Mouse (Mus musculus): ENCODE results near the gene H2-Aa.
A peak's percentile ranks its signal among the peaks of the same experiment; 100 is the strongest.

DNA sequence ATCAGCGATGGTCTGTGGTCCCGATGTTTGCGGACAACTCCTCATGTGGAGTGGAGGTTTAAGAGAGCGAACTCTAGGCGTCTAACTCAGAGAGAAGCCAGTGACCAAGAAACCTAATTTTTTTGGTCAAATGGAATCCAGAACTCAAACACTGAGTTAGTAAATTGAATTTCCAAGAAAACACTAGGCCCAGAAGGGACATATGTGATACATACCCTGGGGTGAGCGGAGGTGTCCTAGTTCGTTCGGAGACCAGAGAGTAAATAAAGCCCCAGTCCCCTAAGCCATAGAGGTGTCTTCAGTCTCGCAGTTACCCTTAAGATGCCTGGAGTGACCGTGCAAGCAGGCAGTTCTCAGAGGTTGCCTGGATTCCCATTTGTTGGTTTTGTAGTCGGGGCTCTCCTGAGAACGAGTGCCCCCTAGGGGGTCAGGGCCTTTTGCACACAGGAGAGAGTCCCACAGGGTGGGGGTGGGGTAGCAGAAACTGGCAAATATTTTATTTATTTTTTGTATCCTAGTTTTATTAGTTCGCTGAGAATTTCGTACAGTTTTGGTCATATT, 23.7 kb downstream of the H2-Aa start:
- TF ChIP-seq CTCF (IDR thresholded peaks at IDR 0.05), result peak; percentile 22; the same call in 1 of the 2 replicates
- TF ChIP-seq POLR2A (IDR thresholded peaks at IDR 0.05; ENCODE audit: insufficient read depth, low read depth, low read length), result no peak
- no peak for TF ChIP-seq EP300 (IDR thresholded peaks at IDR 0.05; ENCODE audit: insufficient read depth, low read depth, low read length)
